Mouse (Mus musculus): ENCODE measurements around the gene Mterf2.

The Mterf2 gene

GRCm38 (mm10) chr10:85127395-85128287 is at the start of gene Mterf2:
Gene Mterf2 (minus strand): TSS chr10:85128027.
- peak; percentile 95 to 97 for DNase-seq

GRCm38 (mm10) chr10:85176640-85177039 is 48.8 kb upstream of the Mterf2 start:
- DNase-seq = no peak

GRCm38 (mm10) chr10:85165306-85165705 is 37.5 kb upstream of the Mterf2 start:
- no peak for DNase-seq

GRCm38 (mm10) chr10:85164791-85165190 is 37.0 kb upstream of the Mterf2 start:
- DNase-seq = no peak

- DNase-seq = no peak
These were observed 34.0 kb upstream of the Mterf2 start for GRCm38 (mm10) chr10:85161745-85162351.

- no peak for DNase-seq
These were observed 32.3 kb upstream of the Mterf2 start for GRCm38 (mm10) chr10:85159989-85160619.

GRCm38 (mm10) chr10:85157451-85157850 is 29.6 kb upstream of the Mterf2 start:
- no peak for DNase-seq

- DNase-seq = peak; percentile 72 to 83
These were observed 26.4 kb upstream of the Mterf2 start for GRCm38 (mm10) chr10:85154195-85154594.

- no peak for DNase-seq
These were observed 21.4 kb upstream of the Mterf2 start for GRCm38 (mm10) chr10:85149226-85149625.

- DNase-seq = peak; percentile 38 to 42
These were observed 18.5 kb upstream of the Mterf2 start for GRCm38 (mm10) chr10:85146282-85146681.

- DNase-seq = no peak
These were observed 13.6 kb upstream of the Mterf2 start for GRCm38 (mm10) chr10:85141465-85141864.

GRCm38 (mm10) chr10:85136573-85136972 is 8.7 kb upstream of the Mterf2 start:
- DNase-seq = no peak

- DNase-seq = peak in 1 of 2 experiments; percentile 13
These were observed 626 bp upstream of the Mterf2 start for GRCm38 (mm10) chr10:85128453-85128852.

- DNase-seq = no peak
These were observed 2.6 kb downstream of the Mterf2 start for GRCm38 (mm10) chr10:85125184-85125583.

GRCm38 (mm10) chr10:85114409-85114808 is 13.4 kb downstream of the Mterf2 start:
- DNase-seq = no peak

GRCm38 (mm10) chr10:85103085-85103885 is 24.5 kb downstream of the Mterf2 start:
- DNase-seq = peak; percentile 11 to 30

- peak; percentile 69 to 80 for DNase-seq
These were observed 25.4 kb downstream of the Mterf2 start, which contains the start of the genes Fhl4 and Tmem263 for GRCm38 (mm10) chr10:85102247-85103084. Gene Fhl4 (minus strand): TSS chr10:85102495. Gene Tmem263 (plus strand): TSS chr10:85102627.

GRCm38 (mm10) chr10:85101841-85102240 is 26.0 kb downstream of the Mterf2 start:
- no peak for DNase-seq

- no peak for DNase-seq
These were observed 56.1 kb downstream of the Mterf2 start for GRCm38 (mm10) chr10:85071605-85072152.

Data from cerebellum, postnatal 36 days (tissue).